Mouse (Mus musculus) kidney, adult 2 months (tissue): Measurements from ENCODE around the gene Sfxn2.

ENCODE experiments used
- CTCF ChIP-seq: fragments of 200-500 bp; conservative IDR thresholded peaks from 2 replicates; pipeline ENCODE4 v1.5.1; 2011; ENCODE audit warnings: low read depth, mild to moderate bottlenecking, control low read depth, low read length, moderate library complexity, mixed read lengths; ENCODE audit not compliant: insufficient read depth, insufficient read length
- POLR2A ChIP-seq: fragments of 200-500 bp; IDR thresholded peaks from one replicate; pipeline ENCODE4 v1.6.1; 2011; ENCODE audit warnings: low read depth, low read length, control low read depth

- peak; percentile 81 for TF ChIP-seq CTCF
- no peak for TF ChIP-seq POLR2A
Measured at GRCm38 (mm10) chr19:46562132-46562531, 11.0 kb upstream of the Sfxn2 start.
